Mouse (Mus musculus) frontal cortex, postnatal 25 days (tissue): ENCODE measurements around the gene Bloc1s5.
"Not testable (repeated sequence)": the region's sequence is repeated elsewhere in the genome, so short reads cannot be mapped to it uniquely, and the experiment has no call there.

Experiments used
- DNase-seq, 2 experiments: peaks; one replicate each; pipeline ENCODE4 v3.0.0; 2022; ENCODE audit warnings: low spot score in 2 of 2

Gene Bloc1s5

DNA sequence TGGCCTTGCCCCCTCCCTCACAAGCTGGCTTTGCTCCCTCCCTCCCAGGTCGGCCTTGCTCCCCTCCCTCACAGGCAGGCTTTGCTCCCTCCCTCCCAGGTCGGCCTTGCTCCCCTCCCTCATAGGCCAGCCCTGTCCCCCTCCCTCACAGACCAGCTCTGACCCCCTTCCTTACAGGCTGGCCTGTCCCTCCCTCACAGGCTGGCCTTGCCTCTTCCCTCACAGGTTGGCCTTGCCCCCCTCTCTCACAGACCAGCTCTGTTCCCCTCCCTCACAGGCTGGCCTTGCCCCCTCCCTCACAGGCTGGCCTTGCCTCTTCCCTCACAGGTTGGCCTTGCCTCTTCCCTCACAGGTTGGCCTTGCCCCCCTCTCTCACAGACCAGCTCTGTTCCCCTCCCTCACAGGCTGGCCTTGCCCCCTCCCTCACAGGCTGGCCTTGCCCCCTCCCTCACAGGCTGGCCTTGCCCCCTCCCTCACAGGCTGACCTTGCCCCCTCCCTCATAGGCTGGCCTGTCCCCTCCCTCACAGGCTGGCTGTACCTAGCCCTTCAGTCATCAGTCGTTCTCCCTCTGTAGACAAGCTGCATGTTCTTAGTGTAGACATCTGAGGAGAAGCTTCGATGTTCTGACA, 16.8 kb downstream of the Bloc1s5 start:
- DNase-seq, result not testable (repeated sequence)

DNA sequence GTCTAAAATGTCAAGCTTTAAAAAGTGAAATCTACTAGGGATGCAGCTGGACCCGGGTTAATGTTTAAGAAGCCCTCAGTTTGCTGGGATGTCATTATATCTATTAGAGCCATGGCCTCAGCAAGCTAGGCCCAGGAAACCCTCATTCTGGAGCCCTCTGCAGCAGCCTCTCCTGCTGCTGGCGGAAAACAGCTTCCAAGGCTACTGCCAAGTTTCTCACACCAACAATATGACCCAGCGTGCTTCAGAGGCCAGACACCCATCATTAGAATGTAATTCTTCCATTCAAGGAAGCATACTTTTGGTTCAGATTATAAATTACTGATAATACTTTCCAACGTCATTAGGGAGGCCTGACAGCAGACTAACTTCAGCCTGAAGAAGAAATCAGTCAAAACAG, 18.0 kb downstream of the Bloc1s5 start:
- no peak for DNase-seq

DNA sequence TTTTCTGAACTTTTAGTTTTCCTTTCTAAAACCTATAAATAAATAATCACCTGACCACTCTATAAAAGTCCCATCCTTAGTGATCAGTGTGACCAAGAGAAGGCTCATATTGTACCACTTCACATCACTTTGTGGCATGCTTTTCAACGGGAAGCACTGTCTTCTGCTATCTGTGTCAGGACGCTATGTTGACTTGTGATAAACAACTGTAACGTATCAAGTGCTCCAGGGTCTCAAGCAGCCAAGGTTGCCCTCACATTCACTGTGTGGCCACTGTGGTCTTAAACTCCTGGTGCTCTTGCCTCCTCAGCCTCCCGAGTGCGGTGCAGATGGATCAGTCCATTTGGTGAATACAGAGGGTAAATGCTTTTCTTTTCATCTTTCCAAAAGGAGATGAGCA, 19.3 kb downstream of the Bloc1s5 start:
- no peak for DNase-seq

DNA sequence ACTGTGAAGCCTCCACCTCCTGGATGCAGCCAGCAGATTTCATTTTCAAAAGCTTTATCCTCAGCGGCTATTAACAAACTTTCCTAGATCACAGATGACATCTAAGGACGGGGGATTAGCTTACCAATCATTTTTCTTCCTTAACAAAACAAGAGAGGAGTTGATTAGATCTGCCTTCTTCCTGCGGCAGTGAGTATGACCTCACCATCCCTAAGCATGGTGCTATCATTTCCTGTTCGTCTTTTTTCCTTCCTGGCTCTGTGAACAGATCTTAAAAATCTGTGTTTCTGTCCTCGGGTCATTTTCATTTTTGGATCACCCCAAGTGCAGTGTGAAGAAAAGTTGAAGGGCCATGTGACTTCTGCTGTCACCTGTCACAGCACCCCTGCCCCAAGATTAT, 20.6 kb downstream of the Bloc1s5 start:
- no peak for DNase-seq

DNA sequence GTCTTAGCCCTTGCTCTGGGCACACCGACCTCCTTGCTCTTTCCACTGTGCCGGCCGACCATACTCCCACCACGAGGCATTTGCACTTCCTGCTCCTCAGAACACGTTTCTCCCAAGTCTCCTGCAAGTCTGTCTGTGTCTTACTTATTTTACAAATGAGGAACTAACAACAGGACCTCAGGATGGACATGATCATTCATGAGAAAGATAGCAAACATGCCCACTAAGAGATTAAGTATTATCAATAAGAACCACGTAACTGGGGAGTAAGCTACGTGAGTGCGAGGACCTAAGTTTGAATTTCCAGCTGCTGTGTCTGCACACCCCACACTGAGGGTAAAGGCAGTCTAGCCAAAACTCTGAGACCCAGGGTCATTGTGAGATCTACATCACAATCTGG, 21.3 kb downstream of the Bloc1s5 start:
- no peak for DNase-seq

DNA sequence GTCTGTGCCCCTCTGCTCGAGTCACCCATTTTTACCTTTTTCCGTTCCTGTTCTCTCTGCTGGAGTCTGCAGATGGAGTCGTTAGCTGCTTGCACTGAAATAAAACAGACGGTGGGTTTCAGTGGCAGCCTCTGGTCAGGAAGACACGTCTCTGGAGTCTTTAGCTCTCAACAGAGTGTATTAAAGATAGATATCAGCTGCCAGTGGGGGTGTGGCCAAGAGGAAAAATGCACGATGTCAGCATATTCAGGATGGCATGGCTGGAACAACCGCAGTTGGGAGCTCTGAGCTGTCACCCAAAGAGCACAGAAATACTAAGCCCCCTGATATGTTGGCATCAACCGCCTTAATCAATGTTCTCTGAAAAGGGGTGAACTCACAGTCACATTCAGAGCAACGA, 22.3 kb downstream of the Bloc1s5 start:
- no peak for DNase-seq

DNA sequence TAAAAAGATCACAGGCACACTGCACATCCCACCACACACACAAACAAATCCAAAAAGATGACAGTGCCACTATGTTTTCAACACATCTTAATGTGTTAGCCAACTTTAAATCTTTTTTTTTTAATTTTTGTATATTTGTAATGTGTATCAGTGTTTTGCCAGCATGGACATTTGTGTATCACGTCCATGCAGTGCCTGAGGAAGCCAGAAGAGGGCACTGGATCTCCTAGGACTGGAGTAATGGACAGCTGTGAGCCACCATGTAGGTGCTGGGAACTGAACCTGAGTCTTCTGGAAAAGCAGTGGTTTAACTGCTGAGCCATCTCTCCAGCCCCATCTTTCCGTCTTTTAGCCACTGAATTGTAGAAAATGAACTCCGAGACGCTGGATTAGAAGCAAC, 22.7 kb downstream of the Bloc1s5 start:
- DNase-seq, result no peak

DNA sequence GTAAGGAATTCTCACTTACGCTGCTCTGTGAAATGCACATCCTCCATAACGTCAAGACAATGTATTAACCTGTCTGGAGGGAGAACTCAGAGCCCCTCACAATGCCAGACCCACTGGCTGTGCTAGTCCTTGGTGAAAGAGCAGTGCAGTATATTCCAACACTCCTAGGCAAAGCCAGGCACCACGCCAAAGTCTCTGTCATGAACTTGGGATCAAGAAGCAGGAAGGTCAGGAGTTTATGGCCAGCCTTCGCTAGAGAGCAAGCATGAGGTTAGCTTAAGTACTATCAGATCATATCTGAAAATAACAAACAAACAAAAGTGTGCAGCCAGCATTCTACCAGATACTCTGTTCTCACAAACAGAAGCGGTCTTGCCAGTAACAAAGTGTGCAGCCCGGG, 24.6 kb downstream of the Bloc1s5 start:
- DNase-seq, result no peak

DNA sequence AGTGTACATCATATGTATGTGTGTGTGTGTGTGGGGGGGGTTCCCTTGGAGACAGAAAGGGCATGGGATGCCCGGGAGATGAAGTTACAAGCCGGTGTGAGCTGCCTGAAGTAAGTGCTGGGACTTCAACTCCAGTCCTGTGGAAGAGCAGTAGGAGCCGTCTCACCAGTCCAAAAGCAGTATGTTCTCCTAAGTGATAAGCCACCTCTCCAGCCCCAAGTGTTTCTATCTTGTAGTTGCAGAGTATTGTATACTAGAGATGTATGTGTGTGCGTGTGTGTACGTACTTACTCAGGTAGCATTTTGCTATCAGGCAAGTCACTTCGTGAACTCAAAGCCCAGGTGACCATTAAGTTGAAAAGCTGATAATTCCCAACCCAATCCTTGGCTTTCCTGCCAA, 27.8 kb downstream of the Bloc1s5 start:
- no peak for DNase-seq

DNA sequence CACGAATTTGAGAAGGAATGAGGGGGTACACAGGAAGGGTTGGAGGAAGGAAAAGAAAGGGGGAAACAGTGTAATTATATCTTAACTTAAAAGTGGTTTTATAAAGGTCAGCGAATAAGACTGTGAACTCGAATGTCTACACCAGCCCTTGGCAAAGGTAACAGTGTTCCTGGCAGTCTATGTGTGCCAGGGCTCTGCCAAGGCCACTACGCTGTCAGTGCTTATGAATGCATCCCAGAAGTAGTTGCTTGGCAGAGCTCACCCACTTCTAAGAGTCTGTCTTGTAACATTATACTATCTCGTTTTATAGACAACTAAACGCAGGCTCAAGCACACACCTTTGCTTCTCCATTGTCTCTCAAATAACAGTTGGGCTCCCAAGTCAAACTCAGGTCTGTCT, 29.6 kb downstream of the Bloc1s5 start:
- no peak for DNase-seq

DNA sequence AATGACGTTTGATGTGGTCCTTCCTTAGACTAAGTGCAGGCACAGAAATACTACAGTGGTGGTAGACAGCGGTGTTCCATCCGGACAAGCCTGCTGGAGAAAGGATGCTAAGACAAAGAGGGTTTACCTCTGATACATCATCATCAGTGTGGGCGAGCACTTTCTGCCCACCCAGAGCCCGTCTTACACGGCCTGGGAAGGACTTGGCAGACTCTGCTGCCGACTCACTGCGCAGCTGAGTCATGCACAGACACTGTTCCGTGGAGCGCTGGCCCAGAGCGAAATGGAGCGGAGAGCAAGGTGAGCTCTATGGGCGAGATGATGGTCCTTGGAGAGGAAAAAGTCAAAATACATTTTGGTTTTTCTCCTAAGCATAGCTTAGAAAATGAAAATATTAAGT, 31.9 kb downstream of the Bloc1s5 start:
- peak; percentile 14 to 33 for DNase-seq

DNA sequence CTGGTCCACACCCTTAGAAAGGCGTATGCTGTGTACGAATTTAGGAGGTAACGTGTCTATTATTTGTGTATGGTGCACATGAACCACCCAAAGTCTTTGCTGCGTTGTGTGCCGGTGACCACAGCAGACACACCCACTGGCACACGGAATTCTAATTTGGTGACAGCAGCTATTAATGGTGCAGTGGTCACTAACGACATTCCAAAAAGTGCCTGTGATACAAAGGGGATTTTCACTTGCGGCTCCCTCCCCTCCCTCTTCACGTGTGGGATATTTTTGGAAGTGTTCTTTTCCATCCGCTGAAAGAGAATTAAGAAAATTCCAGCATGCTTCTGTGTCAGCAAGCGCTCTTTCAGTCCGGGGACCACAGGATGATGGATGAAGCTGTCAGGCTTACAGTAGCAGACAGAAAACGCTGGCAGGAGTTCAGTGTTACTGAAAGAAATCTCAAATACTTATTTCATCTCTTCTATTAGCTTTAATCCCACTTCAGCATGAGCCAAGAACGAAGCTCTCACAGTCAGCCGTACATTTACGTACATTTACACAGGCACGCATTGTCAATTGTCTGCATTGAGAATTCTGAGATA, 32.6 kb downstream of the Bloc1s5 start:
- DNase-seq, result no peak

DNA sequence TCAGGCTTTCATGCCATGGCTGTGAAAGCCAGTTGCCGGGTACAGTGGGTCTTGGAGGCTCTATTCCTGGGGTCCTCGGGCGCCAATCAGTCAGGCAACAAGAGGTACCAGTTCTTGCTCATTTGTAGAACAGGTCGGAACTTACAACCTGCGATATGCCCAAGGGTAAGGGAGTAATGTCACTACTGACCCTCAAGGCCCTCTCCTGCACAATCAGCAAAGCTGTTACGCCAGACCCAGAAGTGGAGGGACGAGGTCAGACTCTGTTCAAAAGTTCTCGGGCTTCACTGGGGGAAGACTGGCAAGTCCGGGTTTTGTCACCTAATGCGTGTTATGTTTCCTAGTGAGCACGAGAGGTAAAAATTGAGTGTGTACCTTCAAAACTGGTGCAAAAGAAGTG, 34.1 kb downstream of the Bloc1s5 start:
- no peak for DNase-seq

DNA sequence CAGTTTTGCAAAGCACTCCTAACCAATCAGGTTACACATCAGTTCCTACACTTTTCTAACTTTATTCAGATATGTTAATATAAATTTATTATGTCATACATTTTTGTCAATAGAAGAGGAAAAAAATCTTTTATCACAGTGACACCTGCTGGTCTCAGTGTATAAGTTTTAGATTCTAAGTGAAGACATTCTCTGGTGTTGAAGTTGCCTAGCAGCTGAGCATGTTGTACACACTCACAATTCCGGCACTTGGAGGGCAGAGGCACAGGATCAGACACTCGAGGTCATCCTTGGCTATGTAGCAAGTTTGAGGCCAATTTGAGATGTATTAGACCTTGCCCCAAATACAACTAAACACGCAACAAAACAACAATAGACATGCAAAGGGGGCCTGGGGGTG, 37.8 kb downstream of the Bloc1s5 start:
- no peak for DNase-seq

DNA sequence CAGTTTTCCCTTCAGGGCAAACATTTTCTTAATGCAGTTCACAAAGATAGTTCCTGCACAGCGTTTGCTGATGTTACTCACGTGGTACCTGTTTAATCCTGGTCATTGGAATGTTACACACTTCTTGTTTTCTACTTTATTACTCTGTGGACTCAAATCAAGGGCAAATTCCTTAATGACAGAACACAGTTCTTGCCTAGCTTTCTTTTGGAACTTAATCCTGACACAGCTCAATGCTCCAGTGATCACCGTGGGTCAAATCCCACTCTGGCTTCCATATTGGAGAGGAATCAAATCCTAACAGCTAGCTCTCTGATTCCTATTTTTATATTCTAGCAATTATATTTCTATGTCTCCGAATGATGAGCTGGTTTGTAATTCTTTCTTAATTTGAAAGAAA, 38.4 kb downstream of the Bloc1s5 start:
- no peak for DNase-seq

DNA sequence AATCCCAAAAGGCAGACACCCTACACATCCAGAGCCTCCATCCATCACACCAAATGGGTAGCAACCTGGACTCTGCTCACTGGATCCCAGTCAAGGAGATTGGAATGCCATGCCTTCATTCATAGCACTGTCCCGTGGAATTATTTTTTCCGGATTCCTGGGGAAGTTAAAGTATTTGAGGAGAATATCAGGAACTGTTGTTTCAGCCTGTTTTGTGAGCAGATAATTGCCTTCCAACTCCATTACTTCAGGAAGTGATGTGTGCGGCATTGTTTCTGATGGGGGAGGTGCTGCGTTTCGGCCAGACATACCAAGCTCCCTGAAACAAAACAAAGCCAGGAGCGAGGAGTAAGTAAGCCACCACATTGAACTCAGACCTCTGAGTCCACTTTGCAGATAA, 41.8 kb downstream of the Bloc1s5 start:
- no peak for DNase-seq

DNA sequence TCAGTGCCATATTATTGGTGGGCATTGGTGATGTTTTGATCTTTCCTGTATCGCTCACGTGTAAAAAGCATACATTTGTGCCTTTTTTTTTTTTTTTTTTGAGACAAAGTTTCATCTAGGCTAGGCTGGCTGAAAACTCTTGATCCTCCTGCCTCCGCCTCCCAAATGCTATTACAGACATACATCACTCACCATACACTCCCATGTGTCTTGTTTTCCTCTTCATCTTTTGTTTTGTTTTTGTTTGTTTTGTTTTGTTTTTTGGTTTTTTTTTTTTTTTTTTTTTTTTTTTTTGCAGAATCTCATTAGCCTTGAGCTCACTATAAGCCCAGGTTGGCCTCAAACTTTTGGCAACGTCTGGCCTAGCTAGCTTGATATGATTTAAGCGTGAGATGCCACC, 47.6 kb downstream of the Bloc1s5 start:
- no peak for DNase-seq

DNA sequence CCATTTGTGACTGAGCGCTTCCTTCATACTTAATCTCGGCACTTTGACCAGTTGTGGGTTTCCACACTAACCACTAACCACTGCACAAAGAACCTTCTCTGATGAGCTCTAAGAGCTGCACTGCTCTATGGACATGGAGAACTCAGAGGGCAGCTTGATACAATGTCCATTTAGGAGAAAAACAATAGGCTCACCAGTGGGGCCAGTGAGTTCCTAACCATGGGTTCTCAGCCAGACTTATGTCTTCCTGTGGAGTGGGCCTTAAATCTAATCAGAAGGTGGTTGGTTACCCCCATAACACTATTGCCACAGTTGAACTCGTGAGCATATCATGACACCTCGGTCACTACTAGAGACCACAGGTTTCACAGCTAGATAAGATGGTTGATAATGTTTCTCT, 48.5 kb downstream of the Bloc1s5 start:
- DNase-seq, result no peak

DNA sequence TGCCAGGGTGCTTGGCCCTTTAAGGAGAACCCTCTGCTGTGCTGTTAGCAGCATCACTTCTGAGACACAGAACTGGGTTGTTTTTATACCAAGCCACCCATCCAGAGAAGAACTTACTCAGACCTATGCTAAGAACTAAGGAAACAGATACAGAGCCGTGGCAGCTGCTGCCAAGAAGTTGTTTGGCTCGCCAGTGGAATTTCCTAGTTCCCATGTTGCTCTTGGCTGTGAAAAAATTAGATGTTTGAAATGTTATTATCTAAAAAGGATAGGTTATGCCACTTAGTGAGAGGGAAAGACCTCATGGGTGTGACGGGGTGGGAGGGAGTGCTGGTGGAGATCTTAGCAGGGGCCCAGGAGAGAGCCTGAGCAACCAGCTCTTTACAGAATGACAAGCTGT, 52.1 kb downstream of the Bloc1s5 start:
- DNase-seq, result no peak

DNA sequence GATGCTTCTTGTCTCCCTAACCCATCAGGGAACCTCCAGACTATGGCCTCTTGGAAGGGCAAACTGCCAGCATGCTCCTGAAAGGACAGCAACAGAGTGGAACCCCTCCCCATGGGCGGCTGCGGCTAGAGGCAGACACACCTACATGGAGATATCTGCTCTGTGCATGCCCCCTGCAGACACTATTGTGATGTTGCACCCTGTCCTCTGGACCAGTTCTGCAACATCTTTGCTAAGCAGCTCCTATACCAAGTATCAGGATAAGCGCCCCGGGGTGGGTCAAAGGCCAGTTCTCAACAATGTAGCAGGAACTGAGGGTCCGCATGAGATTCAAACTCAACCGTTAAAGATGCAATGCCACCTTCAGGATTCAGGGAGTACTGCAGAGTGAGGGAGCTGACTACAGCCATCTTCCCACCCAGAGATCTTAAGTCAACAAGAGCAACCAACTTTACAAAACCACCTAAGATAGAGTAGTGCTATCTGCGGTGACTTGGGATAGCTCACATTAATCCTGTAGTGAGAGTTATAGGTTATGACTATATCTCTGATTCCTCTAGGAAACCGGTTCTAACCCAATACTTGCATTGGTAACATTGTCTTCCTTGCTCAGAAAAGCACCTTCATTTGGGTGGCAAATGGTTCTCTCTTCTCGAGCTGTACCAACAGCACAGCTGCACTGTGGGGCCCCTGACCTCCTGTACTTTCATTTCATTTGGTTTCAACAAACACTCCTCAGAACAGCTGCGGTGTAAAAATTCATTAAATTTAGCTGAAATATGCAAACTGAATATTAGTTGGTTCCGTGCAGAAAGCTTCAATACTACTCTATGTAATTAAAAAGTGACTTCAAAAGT, 54.1 kb downstream of the Bloc1s5 start:
- no peak for DNase-seq

DNA sequence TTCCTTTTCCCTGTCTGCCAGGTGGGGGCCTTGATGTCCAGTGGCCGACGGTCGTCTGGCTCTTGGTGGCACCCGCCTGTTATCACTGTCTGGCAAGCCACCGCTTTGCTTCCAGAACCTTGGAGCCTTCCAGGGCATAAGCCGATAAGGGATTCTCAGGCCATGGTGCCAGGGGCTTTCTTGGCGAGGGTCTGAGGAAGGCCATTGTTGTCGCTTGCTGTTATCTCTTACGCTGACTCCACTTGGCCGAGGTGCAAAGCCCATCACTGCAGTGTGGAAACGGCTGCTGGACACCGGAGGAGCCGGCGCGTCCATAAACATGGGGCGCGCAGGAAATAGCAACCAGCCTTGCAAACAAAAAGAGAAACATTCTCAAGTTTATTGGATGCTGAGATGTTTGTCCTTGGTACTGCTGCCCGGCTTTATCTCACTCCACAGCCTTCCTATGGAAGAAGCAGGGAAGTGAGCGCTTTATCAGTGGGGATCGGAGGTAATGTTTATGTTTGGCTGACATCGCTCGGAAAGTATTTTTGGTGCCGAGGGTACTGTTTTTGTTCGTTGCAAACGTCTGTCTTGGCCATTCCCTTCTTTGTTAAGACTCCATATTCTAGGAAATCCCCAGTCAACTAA, 54.8 kb downstream of the Bloc1s5 start:
- DNase-seq, result no peak

DNA sequence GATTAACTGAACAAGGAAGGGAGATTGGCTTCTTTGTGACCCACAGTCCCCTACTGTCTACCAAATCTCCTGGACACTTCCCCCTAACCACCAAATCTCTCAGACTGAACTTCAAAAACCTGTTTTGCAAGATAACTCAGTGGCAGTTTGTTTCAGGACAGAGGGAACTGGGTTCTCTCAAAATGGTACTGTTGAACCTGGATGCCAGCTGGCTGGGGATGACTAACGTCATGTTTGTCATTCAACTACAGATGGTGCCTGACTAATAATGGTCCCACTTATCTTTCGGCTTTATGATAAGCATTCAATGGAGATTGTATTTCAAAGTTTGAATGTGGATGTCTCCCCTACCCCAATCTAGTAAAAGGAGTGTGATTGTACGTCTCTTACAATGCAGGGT, 60.2 kb downstream of the Bloc1s5 start:
- no peak for DNase-seq

DNA sequence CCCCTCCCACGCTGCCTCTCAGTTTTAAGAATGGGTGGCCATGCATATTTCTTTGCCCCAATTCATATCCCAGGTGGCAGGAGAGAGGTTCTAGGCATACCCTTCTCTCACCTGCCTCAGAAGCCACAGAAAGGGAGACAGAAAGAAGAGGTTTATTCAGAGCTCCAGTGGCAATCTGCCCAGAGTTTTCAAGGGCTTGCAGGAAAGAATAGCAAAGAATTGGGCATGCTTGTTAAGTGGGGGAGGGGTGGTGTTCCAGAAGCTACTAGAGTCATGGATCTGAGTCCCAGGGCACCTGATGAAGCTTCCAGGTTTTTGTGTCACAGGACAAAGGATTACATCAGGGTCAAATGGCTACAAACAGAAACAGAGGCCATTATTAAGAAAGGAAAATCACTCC, 61.6 kb downstream of the Bloc1s5 start:
- no peak for DNase-seq
